Mouse (Mus musculus) brain, embryonic 14.5 days (tissue): ENCODE results near the gene Parp1. TPM values are rescaled to one million over a fixed set of nuclear protein-coding genes. Genes with fewer than 3 reads are reported as not detected.
A peak's percentile ranks its signal among the peaks of the same experiment; 100 is the strongest.

Experiments
- DNase-seq: peaks from one replicate; pipeline ENCODE4 v3.0.0-alpha.2; 2011; ENCODE audit warnings: low read depth
- CTCF ChIP-seq: fragments of 200-500 bp; IDR thresholded peaks from 2 replicates; pipeline ENCODE4 v1.5.1; 2012; ENCODE audit warnings: inconsistent platforms, mild to moderate bottlenecking, moderate library complexity, borderline replicate concordance; ENCODE audit not compliant: insufficient read depth, insufficient read length; ENCODE audit errors: extremely low read depth
- POLR2A ChIP-seq: fragments of 200-500 bp; IDR thresholded peaks from 2 replicates; pipeline ENCODE4 v1.6.1; 2012; ENCODE audit warnings: mild to moderate bottlenecking, inconsistent platforms, borderline replicate concordance; ENCODE audit not compliant: poor library complexity, insufficient read depth, insufficient read length, severe bottlenecking; ENCODE audit errors: extremely low read depth
- polyA plus RNA-seq: library from polyadenylated mRNA; depleted of rRNA; stranded (reverse); fragments of >200 nt; gene quantifications from 2 replicates; pipeline ENCODE4 v1.2.3, GENCODE M21; 2012; rRNA removed

Parp1 gene
- 105 and 115 TPM in 2 replicates for polyA plus RNA-seq

- peak; percentile 65; the same call in 1 of the 2 replicates for TF ChIP-seq POLR2A
- no peak for TF ChIP-seq CTCF
- peak; percentile 98 for DNase-seq
Measured at GRCm38 (mm10) chr1:180568761-180569452, at the start of gene Parp1. Gene Parp1 (plus strand): TSS chr1:180568924.

- TF ChIP-seq CTCF (no peak), POLR2A (no peak)
- no peak for DNase-seq
Measured at GRCm38 (mm10) chr1:180519520-180519919, 49.2 kb upstream of the Parp1 start.

GRCm38 (mm10) chr1:180520190-180520589 lies 48.5 kb upstream of the Parp1 start:
- peak; percentile 57 for DNase-seq
- TF ChIP-seq POLR2A (no peak), CTCF (no peak)

- no peak for DNase-seq
- no peak for TF ChIP-seq POLR2A
- TF ChIP-seq CTCF: no peak
Measured at GRCm38 (mm10) chr1:180523320-180523719, 45.4 kb upstream of the Parp1 start.

GRCm38 (mm10) chr1:180525301-180525700 lies 43.4 kb upstream of the Parp1 start:
- no peak for TF ChIP-seq POLR2A
- no peak for TF ChIP-seq CTCF
- no peak for DNase-seq

GRCm38 (mm10) chr1:180529847-180530246 lies 38.9 kb upstream of the Parp1 start:
- TF ChIP-seq POLR2A (no peak), CTCF (no peak)
- DNase-seq: no peak

- DNase-seq: no peak
- no peak for TF ChIP-seq POLR2A
- TF ChIP-seq CTCF: no peak
Measured at GRCm38 (mm10) chr1:180530457-180531263, 38.1 kb upstream of the Parp1 start.

GRCm38 (mm10) chr1:180532671-180533070 lies 36.1 kb upstream of the Parp1 start:
- no peak for DNase-seq
- no peak for TF ChIP-seq POLR2A
- TF ChIP-seq CTCF: no peak

- no peak for TF ChIP-seq CTCF
- no peak for TF ChIP-seq POLR2A
Measured at GRCm38 (mm10) chr1:180536719-180537118, 32.0 kb upstream of the Parp1 start.

GRCm38 (mm10) chr1:180541251-180541650 lies 27.5 kb upstream of the Parp1 start:
- DNase-seq: no peak
- TF ChIP-seq POLR2A (no peak), CTCF (no peak)

More at GRCm38 (mm10) chr1:180536719-180537118, 32.0 kb upstream of the Parp1 start:
- DNase-seq: no peak

GRCm38 (mm10) chr1:180541883-180542711 lies 26.6 kb upstream of the Parp1 start:
- peak; percentile 72 for DNase-seq
- no peak for TF ChIP-seq POLR2A
